Mouse (Mus musculus) ES-Bruce4 (cell line): ENCODE results near the gene Klhl12. TPM values are rescaled to one million over a fixed set of nuclear protein-coding genes. Genes with fewer than 3 reads are reported as not detected.

ENCODE experiments used
- H3K27ac ChIP-seq: 2 replicates; pipeline ENCODE4 v1.5.1; 2012; ENCODE audit warnings: low read length, inconsistent platforms; ENCODE audit not compliant: insufficient read depth
- H3K27me3 ChIP-seq: 2 replicates; pipeline ENCODE4 v1.6.1; 2012; ENCODE audit warnings: mild to moderate bottlenecking, low read length, inconsistent platforms; ENCODE audit not compliant: control insufficient read depth, poor library complexity, insufficient read depth, severe bottlenecking
- H3K36me3 ChIP-seq: 2 replicates; pipeline ENCODE4 v1.6.1; 2012; ENCODE audit warnings: inconsistent platforms, mild to moderate bottlenecking, low read length, moderate library complexity; ENCODE audit not compliant: control insufficient read depth, poor library complexity, insufficient read depth, severe bottlenecking
- H3K4me1 ChIP-seq: one replicate; pipeline ENCODE4 v1.8.1; 2011; ENCODE audit warnings: low read length; ENCODE audit not compliant: control insufficient read depth, insufficient read depth
- H3K4me3 ChIP-seq: 2 replicates; pipeline ENCODE4 v1.5.1; 2011; ENCODE audit warnings: low read depth, mild to moderate bottlenecking, low read length
- H3K9ac ChIP-seq: 2 replicates; pipeline ENCODE4 v1.6.1; 2012; ENCODE audit warnings: low read depth, mild to moderate bottlenecking, inconsistent platforms; ENCODE audit not compliant: poor library complexity, severe bottlenecking
- H3K9me3 ChIP-seq: replicated peaks from 2 replicates; pipeline ENCODE4 v1.6.1; 2012; ENCODE audit warnings: mild to moderate bottlenecking, low read length, inconsistent platforms; ENCODE audit not compliant: control insufficient read depth, poor library complexity, insufficient read depth, severe bottlenecking
- CTCF ChIP-seq: IDR thresholded peaks from one replicate; pipeline ENCODE4 v1.8.1; 2011; ENCODE audit warnings: low read depth, low read length
- EP300 ChIP-seq: IDR thresholded peaks from 2 replicates; pipeline ENCODE4 v1.6.1; 2011; ENCODE audit warnings: low read depth, low read length; ENCODE audit not compliant: insufficient read depth
- POLR2A ChIP-seq: IDR thresholded peaks from one replicate; pipeline ENCODE4 v1.8.1; 2011; ENCODE audit warnings: low read length; ENCODE audit not compliant: insufficient read depth
- polyA plus RNA-seq: library from polyadenylated mRNA; stranded (reverse); fragments of >200 nt; gene quantifications from 2 replicates; pipeline ENCODE4 v1.2.4, GENCODE M21; 2011; ENCODE audit warnings: low read depth; ENCODE audit not compliant: missing spikeins, insufficient read depth, insufficient read length

The Klhl12 gene
- polyA plus RNA-seq, result 42.9 and 46.5 TPM in 2 replicates

DNA sequence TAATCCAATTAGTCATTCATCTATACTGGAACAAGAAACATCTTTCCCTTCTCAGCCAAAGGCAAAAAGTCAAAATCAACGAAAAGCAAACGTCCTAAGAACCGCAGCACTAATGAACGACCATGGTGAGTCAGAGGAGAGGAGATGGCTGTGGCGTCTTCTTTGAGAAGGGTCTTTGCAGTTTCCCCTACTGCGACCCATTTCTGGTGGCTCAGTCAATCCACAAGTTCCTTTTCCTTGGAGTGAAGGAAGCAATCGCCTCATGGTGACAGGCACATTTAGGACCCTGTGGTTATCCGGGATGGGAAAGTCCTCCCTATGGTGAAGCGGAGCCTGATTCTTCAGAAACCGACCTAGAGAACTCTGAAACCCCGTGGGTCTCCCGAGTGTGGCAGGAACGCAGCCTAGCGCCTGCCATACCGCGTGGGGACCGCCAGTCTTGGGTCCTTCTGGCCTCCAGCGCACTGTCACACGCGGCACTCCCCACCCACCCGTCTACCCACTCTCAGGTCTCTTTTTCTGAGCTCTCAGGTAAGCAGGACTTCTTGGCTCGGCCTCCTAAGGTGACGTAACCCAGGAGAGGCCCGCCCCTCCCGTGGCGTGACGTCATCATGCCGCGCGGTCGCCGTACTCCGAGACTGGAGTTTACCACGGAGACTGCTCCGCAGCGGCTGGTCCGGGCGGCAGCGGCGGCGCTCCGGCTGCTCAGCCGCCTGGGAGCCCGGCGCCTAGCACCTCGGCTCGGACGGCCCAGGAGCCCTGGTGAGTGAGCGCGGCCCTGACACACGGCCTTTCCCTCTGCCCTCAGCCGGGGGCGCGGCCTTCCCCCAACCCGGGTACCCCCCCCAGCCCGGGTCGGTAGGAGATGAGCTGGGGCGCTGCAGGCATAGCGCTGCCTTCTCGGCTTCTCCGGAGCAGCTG is at the start of gene Klhl12:
Gene Klhl12, plus strand, starts transcription at position 628 of the 921 bp plus-strand sequence.
- H3K9ac ChIP-seq, result peak within 1 kb of the TSS; percentile 87

GRCm38 (mm10) chr1:134406414-134406771 is 48.9 kb upstream of the Klhl12 start:
- peaks cover 45% of the 10 kb centered on the region for H3K36me3 ChIP-seq
- peak overlapping the region; percentile 84 for H3K4me3 ChIP-seq
- H3K4me1 ChIP-seq, result no peaks in the 10 kb centered on the region
- TF ChIP-seq POLR2A (no peak), EP300 (no peak), CTCF (no peak)
- H3K9me3 ChIP-seq, result peaks cover 3% of the 10 kb centered on the region; the same call in 1 of the 2 replicates
- H3K9ac ChIP-seq, result peak overlapping the region; percentile 69
- H3K27me3 ChIP-seq, result no peaks in the 10 kb centered on the region
- H3K27ac ChIP-seq, result peak overlapping the region; percentile 79

More for the DNA sequence above, at the start of gene Klhl12:
- H3K27me3 ChIP-seq, result no peaks in the 10 kb centered on the region
- H3K36me3 ChIP-seq, result peaks cover 6% of the 10 kb centered on the region
- no peaks in the 10 kb centered on the region for H3K9me3 ChIP-seq
- no peak within 1 kb of the TSS for H3K27ac ChIP-seq
- no peak for TF ChIP-seq CTCF
- no peak for TF ChIP-seq POLR2A
- TF ChIP-seq EP300, result no peak
- H3K4me3 ChIP-seq, result peak within 1 kb of the TSS; percentile 72
- no peaks in the 10 kb centered on the region for H3K4me1 ChIP-seq

GRCm38 (mm10) chr1:134408080-134408479 is 47.3 kb upstream of the Klhl12 start:
- Histone ChIP-seq H3K27ac (no peak overlapping the region), H3K9ac (no peak overlapping the region), H3K27me3 (no peaks in the 10 kb centered on the region), H3K4me1 (no peaks in the 10 kb centered on the region), H3K4me3 (no peak overlapping the region), H3K9me3 (peaks cover 3% of the 10 kb centered on the region; the same call in 1 of the 2 replicates), H3K36me3 (peaks cover 51% of the 10 kb centered on the region)
- TF ChIP-seq POLR2A (no peak), CTCF (no peak), EP300 (no peak)

GRCm38 (mm10) chr1:134411706-134412629 is 43.4 kb upstream of the Klhl12 start:
- Histone ChIP-seq H3K27ac (no peak overlapping the region), H3K9me3 (peaks cover 3% of the 10 kb centered on the region; the same call in 1 of the 2 replicates), H3K9ac (no peak overlapping the region), H3K4me1 (peaks cover under 1% of the 10 kb centered on the region), H3K4me3 (no peak overlapping the region), H3K27me3 (no peaks in the 10 kb centered on the region), H3K36me3 (peaks cover 51% of the 10 kb centered on the region)
- TF ChIP-seq CTCF (no peak), EP300 (no peak), POLR2A (no peak)

- Histone ChIP-seq H3K27me3 (no peaks in the 10 kb centered on the region), H3K27ac (peak overlapping the region; percentile 89), H3K4me1 (peaks cover 1% of the 10 kb centered on the region), H3K36me3 (peaks cover 31% of the 10 kb centered on the region), H3K4me3 (no peak overlapping the region), H3K9me3 (peaks cover 2% of the 10 kb centered on the region; the same call in 1 of the 2 replicates), H3K9ac (peak overlapping the region; percentile 61; the same call in 1 of the 2 replicates)
- TF ChIP-seq POLR2A, result no peak
- TF ChIP-seq EP300, result no peak
- TF ChIP-seq CTCF, result no peak
Observed at GRCm38 (mm10) chr1:134414038-134414437, 41.3 kb upstream of the Klhl12 start.
